Comparison of ENCODE assay signal across 18 mouse cellular contexts in the genomic region with DNA sequence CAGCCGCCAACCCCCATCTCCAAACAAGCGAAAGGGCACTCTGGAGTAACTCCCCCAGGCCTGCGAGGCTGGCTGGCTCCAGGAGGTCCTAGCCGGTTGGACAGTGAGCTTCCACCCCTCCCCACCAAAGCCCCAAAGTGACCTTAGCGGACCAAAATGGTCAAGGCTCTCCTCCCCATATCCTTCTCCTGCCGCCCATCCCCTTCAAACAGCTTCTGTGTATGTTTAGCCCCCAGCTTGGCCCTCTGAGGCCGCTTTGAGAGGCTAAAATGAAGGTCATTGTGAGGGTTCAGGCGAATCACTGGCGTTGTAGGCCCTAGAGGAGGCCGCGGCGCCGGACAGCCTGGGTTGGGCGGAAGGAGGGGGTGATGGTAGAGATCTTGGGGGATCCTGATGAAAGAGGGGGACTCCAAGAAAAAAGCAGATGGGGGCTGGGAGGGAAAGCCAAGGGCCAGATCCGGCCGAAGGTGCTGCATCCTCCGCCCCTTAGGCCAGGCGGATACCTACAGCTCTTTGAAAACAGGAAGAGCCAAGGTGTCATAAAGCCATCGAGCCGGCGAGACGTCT. TPM values are rescaled to one million over a fixed set of nuclear protein-coding genes. Genes with fewer than 3 reads are reported as not detected.
DNase-seq lines count a peak whose midpoint lies in the region; ATAC-seq and TF ChIP-seq lines count a peak whose summit lies in the region.
"Had no signal": no experiment of that assay in that cellular context is flagged by ENCODE, and none has a peak within 500 bp of the region (broad histone marks: within the 10 kb centered on the region; RNA-seq: fewer than 3 reads in every experiment).

No protein-coding gene starts in this region.

- H3K36me3 ChIP-seq in forebrain, embryonic 10.5 days (replicated peaks) = no peaks in the 10 kb centered on the region
- no peaks in the 10 kb centered on the region for H3K36me3 ChIP-seq in forebrain, postnatal 0 days (ENCODE audit: insufficient read depth)
- no peaks in the 10 kb centered on the region for H3K36me3 ChIP-seq in intestine, embryonic 16.5 days (ENCODE audit: control insufficient read depth, insufficient read depth, low read length)
- no peaks in the 10 kb centered on the region for H3K36me3 ChIP-seq in kidney, postnatal 0 days (ENCODE audit: insufficient read depth, low read length)
- H3K36me3 ChIP-seq in neural tube, embryonic 12.5 days = no peaks in the 10 kb centered on the region
- H3K36me3 ChIP-seq: heart, embryonic 10.5 days; lung, embryonic 15.5 days had no signal

- H3K4me2 ChIP-seq in forebrain, postnatal 0 days (ENCODE audit: low read depth) = no peak overlapping the region
- no peak overlapping the region for H3K4me2 ChIP-seq in intestine, embryonic 16.5 days (ENCODE audit: low read depth, low read length)
- H3K4me2 ChIP-seq in kidney, postnatal 0 days (ENCODE audit: low read length) = peak overlapping the region; percentile 90
- H3K4me2 ChIP-seq in neural tube, embryonic 12.5 days (replicated peaks) = peak overlapping the region; percentile 75
- H3K4me2 ChIP-seq: lung, embryonic 15.5 days had no signal

- peaks cover 100% of the 10 kb centered on the region for H3K27me3 ChIP-seq in forebrain, embryonic 10.5 days (ENCODE audit: poor library complexity, severe bottlenecking)
- H3K27me3 ChIP-seq in forebrain, postnatal 0 days (ENCODE audit: insufficient read depth, low read length) = peaks cover 80% of the 10 kb centered on the region
- peaks cover 85% of the 10 kb centered on the region for H3K27me3 ChIP-seq in intestine, embryonic 16.5 days (replicated peaks; ENCODE audit: control insufficient read depth, insufficient read depth, low read length)
- H3K27me3 ChIP-seq in kidney, postnatal 0 days (ENCODE audit: insufficient read depth, low read length) = no peaks in the 10 kb centered on the region
- peaks cover 46% of the 10 kb centered on the region for H3K27me3 ChIP-seq in neural tube, embryonic 12.5 days (replicated peaks)

- H3K4me1 ChIP-seq in forebrain, embryonic 10.5 days = peaks cover 29% of the 10 kb centered on the region
- no peaks in the 10 kb centered on the region for H3K4me1 ChIP-seq in forebrain, postnatal 0 days (ENCODE audit: insufficient read depth)
- peaks cover 11% of the 10 kb centered on the region for H3K4me1 ChIP-seq in intestine, embryonic 16.5 days (ENCODE audit: control insufficient read depth, insufficient read depth, low read length)
- peaks cover 14% of the 10 kb centered on the region for H3K4me1 ChIP-seq in kidney, postnatal 0 days (replicated peaks; ENCODE audit: insufficient read depth, low read length)
- H3K4me1 ChIP-seq in neural tube, embryonic 12.5 days = peaks cover 41% of the 10 kb centered on the region

- intact Hi-C loops in left cerebral cortex, postnatal 14 days (cut with DNase I) = loop anchor here (2.0 to 5.0 kb wide), 4 partner anchors 262 to 888 kb away; no protein-coding TSS in a partner anchor

- H3K4me3 ChIP-seq in forebrain, embryonic 10.5 days = no peak overlapping the region
- H3K4me3 ChIP-seq in forebrain, postnatal 0 days (ENCODE audit: low read depth, low read length) = no peak overlapping the region
- no peak overlapping the region for H3K4me3 ChIP-seq in intestine, embryonic 16.5 days (ENCODE audit: low read length)
- H3K4me3 ChIP-seq in kidney, postnatal 0 days (replicated peaks; ENCODE audit: low read depth, low read length) = peak overlapping the region; percentile 91
- peak overlapping the region; percentile 54 for H3K4me3 ChIP-seq in neural tube, embryonic 12.5 days
- H3K4me3 ChIP-seq: heart, embryonic 10.5 days; lung, embryonic 15.5 days had no signal

- TF ChIP-seq CTCF in forebrain, postnatal 0 days (IDR thresholded peaks at IDR 0.05; ENCODE audit: low read depth) = no peak
- TF ChIP-seq CTCF in kidney, postnatal 0 days (IDR thresholded peaks at IDR 0.05; ENCODE audit: low read depth) = no peak

- DNase-seq in forebrain, embryonic 10.5 days (ENCODE audit: extremely low spot score, low spot score) = peak; percentile 33
- DNase-seq in forebrain, postnatal 0 days = no peak
- no peak for DNase-seq in kidney, postnatal 0 days (ENCODE audit: low spot score)
- DNase-seq in urinary bladder, adult 2 months (ENCODE audit: low spot score) = no peak
- no peak for DNase-seq in left cerebral cortex, postnatal 14 days (ENCODE audit: low spot score in 2 of 2)
- no peak for DNase-seq in frontal cortex, postnatal 14 days (ENCODE audit: low spot score in 2 of 2)
- DNase-seq: cerebellum, adult 2 months; heart, postnatal 4 days; layer of hippocampus, postnatal 36 days; liver; thymus, postnatal 14 days had no signal

- H3K27ac ChIP-seq in forebrain, embryonic 10.5 days = no peak overlapping the region
- no peak overlapping the region for H3K27ac ChIP-seq in forebrain, postnatal 0 days (ENCODE audit: low read depth, low read length)
- no peak overlapping the region for H3K27ac ChIP-seq in intestine, embryonic 16.5 days (ENCODE audit: low read length)
- peak overlapping the region; percentile 98 for H3K27ac ChIP-seq in kidney, postnatal 0 days
- peak overlapping the region; percentile 57 for H3K27ac ChIP-seq in neural tube, embryonic 12.5 days
- H3K27ac ChIP-seq: heart, embryonic 10.5 days; lung, embryonic 15.5 days had no signal

- ATAC-seq in forebrain, postnatal 0 days = no peak
- ATAC-seq in intestine, embryonic 16.5 days = no peak
- ATAC-seq in kidney, postnatal 0 days (replicated peaks; ENCODE audit: low FRiP score, low read depth) = no peak
- no peak for ATAC-seq in neural tube, embryonic 12.5 days (ENCODE audit: low FRiP score, low read depth)
- ATAC-seq: inflammation-experienced regulatory T-cells, adult 6 months had no signal

- no peak overlapping the region for H3K9ac ChIP-seq in forebrain, postnatal 0 days
- peak overlapping the region; percentile 12; the same call in 1 of the 2 replicates for H3K9ac ChIP-seq in intestine, embryonic 16.5 days (ENCODE audit: low read depth, low read length)
- H3K9ac ChIP-seq in kidney, postnatal 0 days (ENCODE audit: low read depth, low read length) = peak overlapping the region; percentile 100
- peak overlapping the region; percentile 96 for H3K9ac ChIP-seq in neural tube, embryonic 12.5 days
- H3K9ac ChIP-seq: lung, embryonic 15.5 days had no signal

- under 1% methylated on average over 22 of the region's 22 CpGs for WGBS in forebrain, embryonic 10.5 days
- 3% methylated on average over 22 of the region's 22 CpGs for WGBS in forebrain, postnatal 0 days
- WGBS in intestine, embryonic 16.5 days = 15% methylated on average over 22 of the region's 22 CpGs
- 17% methylated on average over 22 of the region's 22 CpGs for WGBS in kidney, postnatal 0 days
- WGBS in neural tube, embryonic 12.5 days = 3% methylated on average over 22 of the region's 22 CpGs

- H3K9me3 ChIP-seq in forebrain, embryonic 10.5 days = no peaks in the 10 kb centered on the region
- no peaks in the 10 kb centered on the region for H3K9me3 ChIP-seq in forebrain, postnatal 0 days (ENCODE audit: low read length)
- no peaks in the 10 kb centered on the region for H3K9me3 ChIP-seq in intestine, embryonic 16.5 days (ENCODE audit: control insufficient read depth, low read length)
- H3K9me3 ChIP-seq in kidney, postnatal 0 days (replicated peaks; ENCODE audit: low read length) = no peaks in the 10 kb centered on the region
- H3K9me3 ChIP-seq in neural tube, embryonic 12.5 days = no peaks in the 10 kb centered on the region
- H3K9me3 ChIP-seq: heart, embryonic 10.5 days; lung, embryonic 15.5 days had no signal

RNA-seq across cellular contexts. Expression of a gene that starts 3.1 kb away (rescaled TPM):
- not detected in 2 replicates for polyA plus RNA-seq in forebrain, embryonic 10.5 days (2016; fragmentation: Nextera tagmentation; extraction: Ambion mirVana)
- not detected in 2 replicates for total RNA-seq in forebrain, postnatal 0 days (2014; rRNA removed)
- not detected in 2 replicates for polyA plus RNA-seq in forebrain, postnatal 0 days (2015; fragmentation: Nextera tagmentation; extraction: Ambion mirVana)
- 1.8 and 2.5 TPM in 2 replicates for polyA plus RNA-seq in intestine, embryonic 16.5 days (2015; fragmentation: Nextera tagmentation; extraction: Ambion mirVana)
- polyA plus RNA-seq in kidney, postnatal 0 days (2015; fragmentation: Nextera tagmentation; extraction: Ambion mirVana) = 57.8 and 67.0 TPM in 2 replicates
- 34.4 and 36.8 TPM in 2 replicates for polyA plus RNA-seq in neural tube, embryonic 12.5 days (2016; fragmentation: Nextera tagmentation; extraction: Ambion mirVana)
- polyA plus RNA-seq in urinary bladder, adult 2 months (2012; rRNA removed) = 9.1 and 12.2 TPM in 2 replicates
- not detected for total RNA-seq in left cerebral cortex, postnatal 14 days (2021)
- total RNA-seq: layer of hippocampus, postnatal 36 days; megakaryocyte-erythroid progenitor cell, adult 5-6 weeks; monocyte, adult 5-6 weeks had no signal
- polyA plus RNA-seq: cerebellum, adult 2 months; inflammation-experienced regulatory T-cells, adult 6 months had no signal

RNA-seq across cellular contexts. Expression of a gene that starts 3.8 kb away (rescaled TPM):
- not detected in 2 replicates for polyA plus RNA-seq in forebrain, embryonic 10.5 days (2016; fragmentation: Nextera tagmentation; extraction: Ambion mirVana)
- total RNA-seq in forebrain, postnatal 0 days (2014; rRNA removed) = 0.10 TPM in 1 of 2 replicates, not detected in the other
- 0.22 TPM in 1 of 2 replicates, not detected in the other for polyA plus RNA-seq in forebrain, postnatal 0 days (2015; fragmentation: Nextera tagmentation; extraction: Ambion mirVana)
- polyA plus RNA-seq in intestine, embryonic 16.5 days (2015; fragmentation: Nextera tagmentation; extraction: Ambion mirVana) = 3.1 TPM in 2 replicates
- 73.4 and 76.7 TPM in 2 replicates for polyA plus RNA-seq in kidney, postnatal 0 days (2015; fragmentation: Nextera tagmentation; extraction: Ambion mirVana)
- polyA plus RNA-seq in neural tube, embryonic 12.5 days (2016; fragmentation: Nextera tagmentation; extraction: Ambion mirVana) = 20.8 and 21.4 TPM in 2 replicates
- polyA plus RNA-seq in urinary bladder, adult 2 months (2012; rRNA removed) = 19.5 and 23.1 TPM in 2 replicates
- not detected for total RNA-seq in left cerebral cortex, postnatal 14 days (2021)
- total RNA-seq: layer of hippocampus, postnatal 36 days; megakaryocyte-erythroid progenitor cell, adult 5-6 weeks; monocyte, adult 5-6 weeks had no signal
- polyA plus RNA-seq: cerebellum, adult 2 months; inflammation-experienced regulatory T-cells, adult 6 months had no signal

RNA-seq across cellular contexts. Expression of a gene that starts 8.9 kb away (rescaled TPM):
- not detected in 2 replicates for polyA plus RNA-seq in forebrain, embryonic 10.5 days (2016; fragmentation: Nextera tagmentation; extraction: Ambion mirVana)
- not detected in 2 replicates for total RNA-seq in forebrain, postnatal 0 days (2014; rRNA removed)
- not detected in 2 replicates for polyA plus RNA-seq in forebrain, postnatal 0 days (2015; fragmentation: Nextera tagmentation; extraction: Ambion mirVana)
- 3.7 and 4.4 TPM in 2 replicates for polyA plus RNA-seq in intestine, embryonic 16.5 days (2015; fragmentation: Nextera tagmentation; extraction: Ambion mirVana)
- 44.6 and 45.5 TPM in 2 replicates for polyA plus RNA-seq in kidney, postnatal 0 days (2015; fragmentation: Nextera tagmentation; extraction: Ambion mirVana)
- polyA plus RNA-seq in neural tube, embryonic 12.5 days (2016; fragmentation: Nextera tagmentation; extraction: Ambion mirVana) = 48.9 and 49.0 TPM in 2 replicates
- 13.5 and 14.9 TPM in 2 replicates for polyA plus RNA-seq in urinary bladder, adult 2 months (2012; rRNA removed)
- not detected for total RNA-seq in left cerebral cortex, postnatal 14 days (2021)
- total RNA-seq: heart, postnatal 4 days; layer of hippocampus, postnatal 36 days; megakaryocyte-erythroid progenitor cell, adult 5-6 weeks; monocyte, adult 5-6 weeks had no signal
- polyA plus RNA-seq: cerebellum, adult 2 months; inflammation-experienced regulatory T-cells, adult 6 months had no signal

RNA-seq across cellular contexts. Expression of a gene that starts 11.1 kb away (rescaled TPM):
- polyA plus RNA-seq in forebrain, embryonic 10.5 days (2016; fragmentation: Nextera tagmentation; extraction: Ambion mirVana) = 0.10 TPM in 1 of 2 replicates, not detected in the other
- total RNA-seq in forebrain, postnatal 0 days (2014; rRNA removed) = not detected in 2 replicates
- not detected in 2 replicates for polyA plus RNA-seq in forebrain, postnatal 0 days (2015; fragmentation: Nextera tagmentation; extraction: Ambion mirVana)
- 13.4 and 15.1 TPM in 2 replicates for polyA plus RNA-seq in intestine, embryonic 16.5 days (2015; fragmentation: Nextera tagmentation; extraction: Ambion mirVana)
- polyA plus RNA-seq in kidney, postnatal 0 days (2015; fragmentation: Nextera tagmentation; extraction: Ambion mirVana) = 7.9 and 8.0 TPM in 2 replicates
- polyA plus RNA-seq in neural tube, embryonic 12.5 days (2016; fragmentation: Nextera tagmentation; extraction: Ambion mirVana) = 55.9 and 68.9 TPM in 2 replicates
- polyA plus RNA-seq in urinary bladder, adult 2 months (2012; rRNA removed) = 2.6 and 2.7 TPM in 2 replicates
- not detected for total RNA-seq in left cerebral cortex, postnatal 14 days (2021)
- total RNA-seq: layer of hippocampus, postnatal 36 days; megakaryocyte-erythroid progenitor cell, adult 5-6 weeks; monocyte, adult 5-6 weeks had no signal
- polyA plus RNA-seq: inflammation-experienced regulatory T-cells, adult 6 months had no signal

RNA-seq across cellular contexts. Expression of a gene that starts 11.1 kb away (rescaled TPM):
- not detected in 2 replicates for polyA plus RNA-seq in forebrain, embryonic 10.5 days (2016; fragmentation: Nextera tagmentation; extraction: Ambion mirVana)
- not detected in 2 replicates for total RNA-seq in forebrain, postnatal 0 days (2014; rRNA removed)
- not detected in 2 replicates for polyA plus RNA-seq in forebrain, postnatal 0 days (2015; fragmentation: Nextera tagmentation; extraction: Ambion mirVana)
- polyA plus RNA-seq in intestine, embryonic 16.5 days (2015; fragmentation: Nextera tagmentation; extraction: Ambion mirVana) = 0.91 and 0.95 TPM in 2 replicates
- 3.3 and 4.4 TPM in 2 replicates for polyA plus RNA-seq in kidney, postnatal 0 days (2015; fragmentation: Nextera tagmentation; extraction: Ambion mirVana)
- polyA plus RNA-seq in neural tube, embryonic 12.5 days (2016; fragmentation: Nextera tagmentation; extraction: Ambion mirVana) = 14.2 and 16.0 TPM in 2 replicates
- polyA plus RNA-seq in urinary bladder, adult 2 months (2012; rRNA removed) = 39.2 and 61.2 TPM in 2 replicates
- not detected for total RNA-seq in left cerebral cortex, postnatal 14 days (2021)
- total RNA-seq: layer of hippocampus, postnatal 36 days; megakaryocyte-erythroid progenitor cell, adult 5-6 weeks; monocyte, adult 5-6 weeks had no signal
- polyA plus RNA-seq: inflammation-experienced regulatory T-cells, adult 6 months had no signal

Comparison
In these comparisons a context has a peak if more than half of its experiments do, and no peak if none do; other contexts are left out.
1. H3K27ac ChIP-seq: peak in kidney, postnatal 0 days (single experiment) and neural tube, embryonic 12.5 days (single experiment); none in forebrain, embryonic 10.5 days (single experiment), forebrain, postnatal 0 days (single experiment) and intestine, embryonic 16.5 days (single experiment).
2. H3K4me3 ChIP-seq: peak in kidney, postnatal 0 days (single experiment) and neural tube, embryonic 12.5 days (single experiment); none in forebrain, embryonic 10.5 days (single experiment), forebrain, postnatal 0 days (single experiment) and intestine, embryonic 16.5 days (single experiment).
3. H3K4me2 ChIP-seq: peak in kidney, postnatal 0 days (single experiment) and neural tube, embryonic 12.5 days (single experiment); none in forebrain, postnatal 0 days (single experiment) and intestine, embryonic 16.5 days (single experiment).